Mouse (Mus musculus): ENCODE measurements around the gene Grin2b.

Grin2b gene

GRCm38 (mm10) chr6:136010290-136011037 lies 162.8 kb downstream of the Grin2b start:
- ATAC-seq (ENCODE audit: low TSS enrichment): peak; percentile 48

DNA sequence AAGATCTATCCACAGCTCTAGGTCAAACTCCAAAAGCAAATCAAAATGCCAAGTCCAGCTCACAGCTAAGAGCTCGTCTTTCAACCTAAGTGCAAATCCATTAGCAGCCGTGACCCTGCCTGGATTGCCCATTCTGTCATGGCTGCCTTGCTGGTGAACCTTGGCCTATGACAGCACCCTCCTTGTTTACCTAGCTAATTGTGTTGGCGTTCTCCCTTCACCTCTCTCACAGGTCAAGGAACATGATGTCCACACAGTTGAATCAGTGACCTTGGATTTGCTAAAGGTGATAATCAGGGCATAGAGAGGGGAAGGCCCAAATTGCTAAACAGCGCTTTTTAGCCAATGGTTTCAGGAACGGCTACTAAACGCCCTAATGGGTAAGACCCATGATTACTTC lies 165.2 kb downstream of the Grin2b start:
- no peak for ATAC-seq (ENCODE audit: low TSS enrichment)

- ATAC-seq (ENCODE audit: low TSS enrichment): no peak
Observed at GRCm38 (mm10) chr6:135994691-135995090, 178.6 kb downstream of the Grin2b start.

DNA sequence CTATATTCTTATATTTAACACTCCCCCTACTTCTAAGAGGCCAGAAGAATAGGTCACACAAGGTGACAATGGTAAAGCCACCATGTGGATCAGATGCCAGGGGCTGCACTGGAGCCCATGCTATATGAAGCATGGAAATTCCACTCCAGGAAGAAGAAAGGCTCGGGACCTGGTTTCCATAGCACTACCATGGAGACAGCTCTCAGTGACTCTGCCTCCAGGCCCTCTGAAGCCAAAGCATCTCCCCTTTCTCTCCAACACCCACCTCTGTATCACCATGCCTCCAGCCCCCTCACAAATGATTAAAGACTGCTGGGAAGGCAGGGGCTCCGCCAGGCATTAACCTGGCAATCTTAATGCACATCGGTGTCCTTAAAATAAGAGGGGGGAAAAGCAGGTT lies 179.4 kb downstream of the Grin2b start:
- peak; percentile 32; the same call in 1 of the 2 replicates for ATAC-seq (ENCODE audit: low TSS enrichment)

DNA sequence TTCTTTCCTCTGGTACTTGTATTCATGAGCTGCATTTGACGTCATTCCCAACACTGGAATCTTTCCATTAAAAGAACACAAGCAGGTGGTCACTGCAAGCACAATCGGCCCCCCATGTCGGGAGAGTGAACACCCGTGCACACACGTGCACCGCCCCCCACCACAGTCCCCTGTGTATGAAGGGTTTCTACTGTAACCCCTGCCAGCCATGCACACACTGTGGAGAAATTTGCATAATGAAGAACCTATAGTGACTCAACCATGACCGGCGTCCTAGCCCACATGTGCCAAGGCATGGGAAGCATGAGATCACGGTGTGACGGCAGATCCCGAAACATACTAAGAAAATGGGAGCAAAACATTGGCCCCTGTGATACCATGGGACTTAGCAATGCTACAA lies 179.9 kb downstream of the Grin2b start:
- ATAC-seq (ENCODE audit: low TSS enrichment): peak; percentile 33; the same call in 1 of the 2 replicates

DNA sequence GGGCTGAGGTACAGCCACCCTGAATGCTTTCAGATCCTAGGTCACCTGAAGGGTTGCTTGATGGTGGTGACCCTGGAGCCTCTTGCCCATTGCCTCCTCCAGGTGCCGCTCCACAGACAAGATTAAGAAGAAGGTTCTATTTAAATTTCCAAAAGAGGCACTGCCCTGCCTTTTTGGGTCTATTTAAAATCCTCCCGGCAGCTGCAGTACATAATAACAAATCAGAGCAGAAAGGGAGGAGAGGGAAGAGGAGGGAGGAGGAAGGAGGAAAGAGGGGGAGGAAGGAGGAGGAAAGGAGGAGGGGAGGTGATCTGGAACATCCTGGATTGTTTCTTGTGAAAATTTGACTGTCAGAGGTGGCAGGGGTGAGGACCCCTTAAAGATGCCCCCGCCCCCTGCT lies 197.2 kb downstream of the Grin2b start:
- ATAC-seq (ENCODE audit: low TSS enrichment): peak; percentile 56; the same call in 1 of the 2 replicates

DNA sequence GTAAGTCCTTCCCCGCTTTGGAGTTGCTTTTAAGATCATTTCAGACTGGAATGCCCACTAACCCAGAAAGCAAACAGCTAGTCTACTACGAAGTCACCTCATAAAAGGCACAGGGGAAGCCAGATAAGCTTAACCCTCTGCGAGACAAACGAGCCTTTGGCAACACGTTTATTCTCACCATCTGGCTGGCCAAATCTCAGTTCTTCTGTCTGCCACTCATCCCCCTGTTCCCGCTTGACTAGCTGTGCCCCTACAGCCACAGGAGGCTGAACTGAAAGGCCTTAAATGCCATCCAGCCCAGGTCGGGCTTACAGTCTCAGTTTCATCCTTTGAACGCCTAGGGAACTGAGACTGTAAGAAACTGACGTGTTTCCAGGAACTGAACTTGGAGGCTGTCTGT lies 200.8 kb downstream of the Grin2b start:
- ATAC-seq (ENCODE audit: low TSS enrichment): no peak

- no peak for ATAC-seq (ENCODE audit: low TSS enrichment)
Observed at GRCm38 (mm10) chr6:135971481-135971880, 201.8 kb downstream of the Grin2b start.

- ATAC-seq (ENCODE audit: low TSS enrichment): no peak
Observed at GRCm38 (mm10) chr6:135970716-135971318, 202.5 kb downstream of the Grin2b start.

DNA sequence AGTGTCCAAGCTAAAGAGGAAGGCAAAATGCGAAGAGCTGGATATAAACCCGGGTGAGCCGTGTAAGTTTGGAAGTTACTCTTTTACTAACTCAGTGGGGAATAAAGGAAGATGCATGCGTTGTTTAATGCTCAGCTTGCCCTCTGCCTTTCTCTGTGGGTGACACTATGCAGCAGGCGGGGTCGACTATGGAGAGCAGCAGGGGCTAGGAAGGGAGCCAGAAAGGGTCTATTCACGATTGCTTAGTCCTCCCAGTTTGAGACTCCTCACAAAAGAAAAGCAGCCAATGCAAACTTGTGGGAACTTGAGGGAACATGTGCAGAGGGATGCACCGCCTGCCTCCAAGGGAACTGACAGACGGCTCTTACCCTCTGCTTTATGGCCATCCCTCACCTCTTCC lies 211.5 kb downstream of the Grin2b start:
- ATAC-seq (ENCODE audit: low TSS enrichment): no peak

- peak; percentile 14; the same call in 1 of the 2 replicates for ATAC-seq (ENCODE audit: low TSS enrichment)
Observed at GRCm38 (mm10) chr6:135959629-135960028, 213.7 kb downstream of the Grin2b start.

GRCm38 (mm10) chr6:135951666-135952065 lies 221.6 kb downstream of the Grin2b start:
- ATAC-seq (ENCODE audit: low TSS enrichment): peak; percentile 55

- peak; percentile 71 for ATAC-seq (ENCODE audit: low TSS enrichment)
Observed at GRCm38 (mm10) chr6:135945511-135945910, 227.8 kb downstream of the Grin2b start.

DNA sequence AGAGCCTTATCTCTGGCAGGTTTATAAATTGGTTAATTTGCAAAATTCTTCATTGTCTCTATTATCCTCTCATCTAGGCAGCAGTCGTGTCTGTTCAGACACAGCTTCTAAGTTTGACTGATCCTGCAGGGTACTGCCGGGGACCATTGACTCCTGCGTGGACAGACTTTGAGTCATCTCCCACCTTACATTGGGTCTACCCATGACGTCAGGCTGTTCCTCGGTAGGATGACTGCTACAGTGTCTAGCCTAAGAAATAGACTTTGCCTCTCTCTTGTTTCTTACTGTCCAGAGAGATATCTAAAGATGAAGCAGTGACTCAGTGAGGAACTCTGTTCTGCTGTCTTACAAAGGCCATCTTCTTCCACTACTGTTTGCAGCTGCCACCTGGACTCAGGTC lies 229.0 kb downstream of the Grin2b start:
- ATAC-seq (ENCODE audit: low TSS enrichment): no peak

DNA sequence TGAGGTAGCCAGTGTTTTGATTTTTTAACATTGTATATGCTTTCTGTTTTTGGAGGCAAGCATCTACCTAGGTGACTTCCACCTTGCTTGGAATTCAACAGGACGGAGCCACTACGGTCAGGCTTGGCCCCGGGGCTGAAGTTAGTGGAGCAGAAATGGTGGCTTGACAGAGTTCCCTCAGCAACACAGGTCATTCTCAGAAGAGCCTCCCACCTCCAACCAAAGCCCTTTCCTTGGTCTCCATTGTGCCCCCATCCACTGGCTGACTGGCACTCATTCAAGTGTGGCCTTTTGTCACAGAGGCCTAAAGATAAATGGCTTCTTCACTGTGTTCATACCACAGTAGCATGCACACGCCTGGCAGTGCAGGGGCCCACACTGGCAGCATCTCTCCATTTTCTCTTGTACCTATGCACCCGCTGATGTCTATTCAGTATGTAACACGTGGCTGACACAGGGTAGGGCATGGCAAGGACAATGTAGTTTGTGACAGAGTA lies 230.1 kb downstream of the Grin2b start:
- ATAC-seq (ENCODE audit: low TSS enrichment): no peak

GRCm38 (mm10) chr6:135932924-135933323 lies 240.4 kb downstream of the Grin2b start:
- ATAC-seq (ENCODE audit: low TSS enrichment): peak; percentile 58

DNA sequence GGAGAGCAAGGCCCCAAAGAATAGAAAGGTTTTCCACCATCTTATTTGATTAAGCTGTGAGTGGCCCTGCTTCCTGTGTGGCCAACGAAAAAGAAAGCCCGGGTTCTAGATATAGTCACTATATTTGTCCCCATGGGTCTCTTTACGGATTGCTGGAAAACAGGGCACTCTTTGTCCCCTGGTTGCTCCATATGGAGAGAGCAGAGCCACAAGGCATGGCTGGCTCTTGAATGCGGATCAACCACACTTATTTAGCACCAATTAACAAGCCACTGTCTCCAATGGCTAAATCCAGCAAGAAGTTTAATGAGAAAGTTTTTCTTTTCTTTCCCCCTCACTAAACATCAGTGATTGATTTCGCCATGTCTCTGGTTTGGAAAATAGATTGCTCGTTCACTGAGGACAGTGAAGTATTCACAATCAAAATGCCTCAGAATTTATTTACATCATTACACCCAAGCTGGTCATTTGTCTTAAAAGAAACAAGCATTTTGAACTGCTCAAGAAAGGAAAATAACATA lies 240.9 kb downstream of the Grin2b start:
- ATAC-seq (ENCODE audit: low TSS enrichment): peak; percentile 1; the same call in 1 of the 2 replicates

GRCm38 (mm10) chr6:135917676-135918075 lies 255.6 kb downstream of the Grin2b start:
- peak; percentile 19; the same call in 1 of the 2 replicates for ATAC-seq (ENCODE audit: low TSS enrichment)

DNA sequence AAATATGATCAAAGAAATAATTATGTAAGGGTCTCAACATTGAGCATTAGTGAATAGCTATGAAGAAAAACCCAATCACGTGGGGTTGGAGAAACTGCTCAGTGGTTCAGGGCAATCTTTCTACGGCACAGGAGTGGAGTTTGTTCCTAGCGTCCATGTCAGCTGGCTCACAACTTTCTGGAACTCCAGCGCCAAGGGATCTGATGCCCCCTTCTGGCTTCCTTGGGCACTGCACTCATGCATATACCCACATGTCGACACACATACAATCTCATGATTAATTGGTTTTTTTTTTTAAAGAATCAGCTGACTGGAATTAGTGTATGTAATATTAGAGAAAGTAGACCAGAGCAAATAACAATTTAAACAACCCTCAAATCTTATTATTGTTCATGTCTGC lies 258.7 kb downstream of the Grin2b start:
- ATAC-seq (ENCODE audit: low TSS enrichment): no peak

DNA sequence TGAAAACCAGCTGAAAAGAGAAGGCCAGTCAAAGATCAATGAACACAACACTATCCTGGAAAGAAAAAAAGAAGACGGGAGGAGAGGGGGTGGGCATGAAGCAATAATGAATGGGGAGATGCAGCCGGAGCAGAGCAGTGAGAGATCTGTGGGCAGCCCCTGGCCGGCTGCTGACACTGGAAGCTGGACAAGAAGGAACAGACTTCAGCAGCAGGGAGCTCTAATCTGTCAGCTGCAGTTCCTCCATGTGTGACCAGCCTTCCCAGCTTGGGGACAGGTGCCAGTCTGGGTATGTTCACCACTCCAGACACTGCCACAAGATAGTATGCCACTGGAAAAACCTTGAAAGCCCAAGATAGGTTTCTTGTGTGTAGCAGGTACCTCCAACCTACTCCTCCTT lies 261.2 kb downstream of the Grin2b start:
- no peak for ATAC-seq (ENCODE audit: low TSS enrichment)

DNA sequence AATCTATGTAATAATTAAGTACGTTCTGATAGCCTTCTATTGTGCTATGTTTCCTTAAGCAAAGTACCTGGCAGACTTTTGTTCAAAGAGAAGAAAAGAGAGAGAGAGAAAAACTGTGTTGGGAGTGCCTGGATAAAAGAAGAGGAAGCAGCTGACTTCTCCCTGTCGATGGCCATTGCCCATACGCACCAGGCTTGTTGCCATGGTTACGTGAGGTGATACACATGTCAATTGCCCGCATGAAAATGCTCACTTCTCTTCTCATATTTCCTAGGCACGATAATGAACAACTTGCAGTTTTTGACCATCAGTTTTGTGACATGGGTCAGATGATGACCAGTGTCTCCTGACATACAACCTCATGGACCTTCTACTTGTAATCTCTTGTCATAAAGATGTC lies 262.2 kb downstream of the Grin2b start:
- ATAC-seq (ENCODE audit: low TSS enrichment): no peak

DNA sequence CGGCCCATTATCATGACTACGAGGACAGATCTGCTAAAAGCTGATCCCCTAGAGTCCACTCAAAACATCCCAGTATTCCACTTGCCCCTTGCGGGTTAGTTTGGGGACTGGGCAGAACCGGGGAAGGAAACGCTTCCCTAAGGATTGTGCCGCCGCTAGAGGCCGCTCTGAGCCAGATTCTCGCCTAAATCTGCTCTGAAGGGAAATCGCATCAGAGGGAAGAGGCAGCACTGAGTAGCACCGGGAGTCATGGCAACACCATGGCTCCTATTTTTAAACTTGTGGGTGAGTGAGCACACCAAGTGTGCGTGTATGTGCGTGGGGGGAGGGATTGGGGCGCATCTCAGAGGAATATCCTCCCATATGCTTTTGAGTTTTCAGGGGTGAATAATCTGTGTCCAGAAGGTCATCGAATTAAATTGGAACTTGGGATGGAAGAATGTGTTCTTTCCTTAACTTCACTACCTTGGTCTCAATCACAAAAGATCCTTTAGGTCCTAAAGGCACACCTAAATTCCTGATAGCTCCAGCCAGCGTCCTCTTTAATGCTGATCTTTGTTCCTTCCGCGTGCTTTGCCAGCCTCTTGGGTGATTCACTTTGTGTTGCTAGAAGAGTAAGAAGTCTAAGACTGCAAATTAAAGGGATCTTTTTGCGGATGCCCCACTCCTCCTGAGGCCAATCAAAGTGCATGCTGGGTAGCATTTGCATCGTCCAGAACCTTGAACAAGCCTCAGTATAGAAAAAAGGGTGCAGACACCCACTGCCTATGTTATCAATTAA lies 265.6 kb downstream of the Grin2b start:
- ATAC-seq (ENCODE audit: low TSS enrichment): peak; percentile 83

Measured in frontal cortex, adult (tissue).